Mouse (Mus musculus): ENCODE results near the gene Entpd1. TPM values are rescaled to one million over a fixed set of nuclear protein-coding genes. Genes with fewer than 3 reads are reported as not detected.

The Entpd1 gene
- polyA plus RNA-seq, 1 experiment from 2014 or later = 11.7 TPM

DNA sequence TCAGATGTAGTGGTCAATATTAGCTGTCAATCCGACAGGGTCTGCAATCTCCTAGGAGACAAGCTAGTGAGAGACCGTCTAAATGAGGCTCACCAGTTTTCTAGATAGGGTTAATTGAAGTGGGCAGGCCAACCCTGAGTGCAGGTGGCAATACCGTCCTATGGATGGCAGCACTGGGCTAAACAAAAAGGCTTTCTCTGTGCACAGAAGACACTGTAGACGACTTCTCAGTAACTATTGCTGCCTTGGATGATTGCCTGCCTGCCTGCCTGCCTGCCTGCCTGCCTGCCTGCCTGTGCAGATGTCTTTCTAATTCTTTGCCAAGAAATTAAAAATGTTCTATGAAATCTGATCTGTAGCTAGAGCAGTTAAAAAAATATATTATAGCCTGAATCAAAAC, 134.4 kb downstream of the Entpd1 start:
- no peak overlapping the region for H3K27ac ChIP-seq (ENCODE audit: low read depth)
- no peaks in the 10 kb centered on the region for H3K4me1 ChIP-seq (replicated peaks; ENCODE audit: control insufficient read depth, insufficient read depth, low read length)
- no peaks in the 10 kb centered on the region for H3K27me3 ChIP-seq (replicated peaks; ENCODE audit: control insufficient read depth, insufficient read depth, low read length)
- ATAC-seq (replicated peaks; ENCODE audit: low FRiP score, low TSS enrichment, low read depth) (no peak), DNase-seq (ENCODE audit: low spot score) (peak; percentile 41)
- H3K4me3 ChIP-seq (ENCODE audit: low read depth, low read length) = no peak overlapping the region
- H3K4me2 ChIP-seq (ENCODE audit: low read length) = no peak overlapping the region
- 57% methylated on average over 4 of the region's 4 CpGs for WGBS
- no peaks in the 10 kb centered on the region for H3K9me3 ChIP-seq (ENCODE audit: control insufficient read depth, low read length)
- H3K36me3 ChIP-seq (ENCODE audit: control insufficient read depth, insufficient read depth, low read length) = no peaks in the 10 kb centered on the region
- no peak overlapping the region for H3K9ac ChIP-seq (ENCODE audit: low read length)

DNA sequence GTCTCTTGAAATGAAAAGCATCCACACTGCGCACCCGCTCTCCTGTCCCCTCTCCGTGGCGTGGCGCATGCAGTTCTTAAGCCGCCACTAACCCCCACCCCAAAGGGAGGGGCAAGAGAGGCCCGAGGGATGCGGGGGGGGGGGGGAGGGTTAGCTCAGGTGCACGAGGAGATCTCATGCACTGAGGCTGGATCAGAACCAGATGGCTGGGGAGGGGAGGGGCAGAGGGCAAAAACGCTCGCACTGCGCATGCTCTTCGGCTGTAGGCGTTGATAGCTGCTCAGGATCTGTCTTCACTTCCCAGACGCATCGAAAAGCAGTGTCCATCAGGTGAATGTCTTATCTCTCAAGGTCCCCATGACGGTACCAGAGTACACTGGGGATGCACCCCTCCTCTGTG, 136.4 kb downstream of the Entpd1 start, which contains the start of gene Cc2d2b:
TSS of gene Cc2d2b (plus strand) at position 195 of the 400 bp plus-strand sequence.
- Histone ChIP-seq H3K4me1 (replicated peaks; ENCODE audit: control insufficient read depth, insufficient read depth, low read length) (no peaks in the 10 kb centered on the region), H3K27ac (ENCODE audit: low read depth) (no peak within 1 kb of the TSS), H3K4me3 (ENCODE audit: low read depth, low read length) (no peak within 1 kb of the TSS), H3K9me3 (ENCODE audit: control insufficient read depth, low read length) (no peaks in the 10 kb centered on the region), H3K4me2 (ENCODE audit: low read length) (no peak within 1 kb of the TSS), H3K36me3 (ENCODE audit: control insufficient read depth, insufficient read depth, low read length) (no peaks in the 10 kb centered on the region), H3K27me3 (replicated peaks; ENCODE audit: control insufficient read depth, insufficient read depth, low read length) (no peaks in the 10 kb centered on the region), H3K9ac (ENCODE audit: low read length) (no peak within 1 kb of the TSS)
- WGBS = 65% methylated on average over 16 of the region's 17 CpGs
- ATAC-seq (replicated peaks; ENCODE audit: low FRiP score, low TSS enrichment, low read depth) = no peak
- no peak for DNase-seq (ENCODE audit: low spot score)

DNA sequence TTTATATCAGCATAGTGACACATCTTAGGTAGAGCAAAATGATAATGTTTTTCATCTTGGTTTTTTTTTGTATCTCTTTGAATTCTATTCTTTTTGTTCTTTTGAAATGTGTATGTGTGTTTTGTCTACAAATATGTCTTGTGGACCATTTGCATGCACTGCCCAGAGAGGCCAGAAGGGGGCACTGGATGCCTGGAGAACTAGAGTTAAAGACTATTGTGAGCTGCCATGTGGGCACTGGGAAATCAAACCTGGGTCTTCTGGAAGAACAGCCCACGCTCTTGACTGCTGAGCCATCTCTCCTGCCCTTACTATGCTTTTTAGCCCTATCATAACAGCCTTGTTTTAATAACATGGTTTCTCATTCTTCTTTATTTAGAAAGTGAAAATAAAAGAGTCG, 142.1 kb downstream of the Entpd1 start:
- H3K9me3 ChIP-seq (ENCODE audit: control insufficient read depth, low read length) = 0 out of 2 replicates have a peak, but pooled peaks cover 4% of the 10 kb centered on the region
- no peak overlapping the region for H3K9ac ChIP-seq (ENCODE audit: low read length)
- H3K36me3 ChIP-seq (ENCODE audit: control insufficient read depth, insufficient read depth, low read length) = no peaks in the 10 kb centered on the region
- H3K4me3 ChIP-seq (ENCODE audit: low read depth, low read length) = no peak overlapping the region
- DNase-seq (ENCODE audit: low spot score) (no peak), ATAC-seq (replicated peaks; ENCODE audit: low FRiP score, low TSS enrichment, low read depth) (no peak)
- H3K4me2 ChIP-seq (ENCODE audit: low read length) = no peak overlapping the region
- no peak overlapping the region for H3K27ac ChIP-seq (ENCODE audit: low read depth)
- H3K4me1 ChIP-seq (replicated peaks; ENCODE audit: control insufficient read depth, insufficient read depth, low read length) = no peaks in the 10 kb centered on the region
- H3K27me3 ChIP-seq (replicated peaks; ENCODE audit: control insufficient read depth, insufficient read depth, low read length) = no peaks in the 10 kb centered on the region
- 84% methylated on average over 2 of the region's 2 CpGs for WGBS

GRCm38 (mm10) chr19:40760071-40760470, 147.9 kb downstream of the Entpd1 start:
- H3K9me3 ChIP-seq (ENCODE audit: control insufficient read depth, low read length) = no peaks in the 10 kb centered on the region
- WGBS = 61% methylated on average over 2 of the region's 2 CpGs
- H3K4me1 ChIP-seq (replicated peaks; ENCODE audit: control insufficient read depth, insufficient read depth, low read length) = no peaks in the 10 kb centered on the region
- H3K36me3 ChIP-seq (ENCODE audit: control insufficient read depth, insufficient read depth, low read length) = no peaks in the 10 kb centered on the region
- no peak for DNase-seq (ENCODE audit: low spot score)
- H3K4me3 ChIP-seq (ENCODE audit: low read depth, low read length) = no peak overlapping the region
- H3K27me3 ChIP-seq (replicated peaks; ENCODE audit: control insufficient read depth, insufficient read depth, low read length) = no peaks in the 10 kb centered on the region
- no peak for ATAC-seq (replicated peaks; ENCODE audit: low FRiP score, low TSS enrichment, low read depth)
- no peak overlapping the region for H3K27ac ChIP-seq (ENCODE audit: low read depth)
- no peak overlapping the region for H3K9ac ChIP-seq (ENCODE audit: low read length)
- H3K4me2 ChIP-seq (ENCODE audit: low read length) = no peak overlapping the region

DNA sequence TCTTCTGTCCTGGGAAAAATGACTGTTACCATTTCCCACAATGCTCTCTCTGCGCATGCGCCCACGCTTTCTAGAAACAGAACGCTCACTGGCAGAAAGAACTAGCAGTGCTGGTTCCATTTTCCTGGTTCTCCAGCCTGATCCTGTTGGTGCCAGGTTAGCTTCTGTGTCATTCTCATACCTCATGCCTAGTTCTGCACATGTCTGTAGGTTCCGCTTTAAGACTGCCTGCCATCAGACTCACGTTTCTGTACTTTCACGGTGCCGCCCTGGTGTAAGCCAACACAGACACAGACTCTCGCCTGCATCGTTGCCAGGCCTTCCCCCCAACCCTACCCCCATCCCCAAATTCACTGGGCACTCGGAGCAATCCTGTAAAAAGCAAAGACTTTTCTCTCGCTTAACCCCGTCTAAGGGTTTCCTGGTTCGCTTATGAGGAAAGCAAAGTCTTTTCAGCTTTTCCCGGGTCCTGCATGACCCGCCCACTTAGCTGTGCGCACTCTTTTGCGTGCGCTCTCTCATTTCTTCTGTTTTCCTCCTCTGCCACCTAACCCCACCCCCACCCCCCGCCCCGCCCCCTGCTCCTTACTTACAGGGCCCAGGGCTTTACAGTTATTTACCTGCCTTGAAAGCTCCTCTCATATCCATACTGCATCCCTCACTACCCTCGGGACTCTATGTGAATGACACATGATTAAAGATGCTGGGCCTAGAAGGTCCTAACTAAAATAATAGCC, 150.0 kb downstream of the Entpd1 start:
- peak; percentile 53; the same call in 1 of the 2 replicates for ATAC-seq (replicated peaks; ENCODE audit: low FRiP score, low TSS enrichment, low read depth)
- H3K4me2 ChIP-seq (ENCODE audit: low read length) = peak overlapping the region; percentile 57
- H3K9me3 ChIP-seq (ENCODE audit: control insufficient read depth, low read length) = no peaks in the 10 kb centered on the region
- WGBS = 25% methylated on average over 22 of the region's 22 CpGs
- DNase-seq (ENCODE audit: low spot score) = no peak
- no peaks in the 10 kb centered on the region for H3K36me3 ChIP-seq (ENCODE audit: control insufficient read depth, insufficient read depth, low read length)
- no peak overlapping the region for H3K27ac ChIP-seq (ENCODE audit: low read depth)
- H3K4me3 ChIP-seq (ENCODE audit: low read depth, low read length) = peak overlapping the region; percentile 31
- H3K9ac ChIP-seq (ENCODE audit: low read length) = peak overlapping the region; percentile 35
- no peaks in the 10 kb centered on the region for H3K27me3 ChIP-seq (replicated peaks; ENCODE audit: control insufficient read depth, insufficient read depth, low read length)
- no peaks in the 10 kb centered on the region for H3K4me1 ChIP-seq (replicated peaks; ENCODE audit: control insufficient read depth, insufficient read depth, low read length)

GRCm38 (mm10) chr19:40767189-40767588, 155.0 kb downstream of the Entpd1 start:
- Histone ChIP-seq H3K4me3 (ENCODE audit: low read depth, low read length) (no peak overlapping the region), H3K4me1 (replicated peaks; ENCODE audit: control insufficient read depth, insufficient read depth, low read length) (no peaks in the 10 kb centered on the region), H3K27ac (ENCODE audit: low read depth) (no peak overlapping the region), H3K4me2 (ENCODE audit: low read length) (no peak overlapping the region), H3K36me3 (ENCODE audit: control insufficient read depth, insufficient read depth, low read length) (no peaks in the 10 kb centered on the region), H3K9ac (ENCODE audit: low read length) (no peak overlapping the region), H3K27me3 (replicated peaks; ENCODE audit: control insufficient read depth, insufficient read depth, low read length) (no peaks in the 10 kb centered on the region), H3K9me3 (ENCODE audit: control insufficient read depth, low read length) (no peaks in the 10 kb centered on the region)
- no peak for ATAC-seq (replicated peaks; ENCODE audit: low FRiP score, low TSS enrichment, low read depth)
- WGBS = 77% methylated on average over 2 of the region's 2 CpGs
- no peak for DNase-seq (ENCODE audit: low spot score)

- Histone ChIP-seq H3K4me3 (ENCODE audit: low read depth, low read length) (no peak overlapping the region), H3K9me3 (ENCODE audit: control insufficient read depth, low read length) (no peaks in the 10 kb centered on the region), H3K27ac (ENCODE audit: low read depth) (no peak overlapping the region), H3K36me3 (ENCODE audit: control insufficient read depth, insufficient read depth, low read length) (no peaks in the 10 kb centered on the region), H3K4me2 (ENCODE audit: low read length) (no peak overlapping the region), H3K27me3 (replicated peaks; ENCODE audit: control insufficient read depth, insufficient read depth, low read length) (no peaks in the 10 kb centered on the region), H3K4me1 (replicated peaks; ENCODE audit: control insufficient read depth, insufficient read depth, low read length) (no peaks in the 10 kb centered on the region), H3K9ac (ENCODE audit: low read length) (no peak overlapping the region)
- DNase-seq (ENCODE audit: low spot score) = no peak
- ATAC-seq (replicated peaks; ENCODE audit: low FRiP score, low TSS enrichment, low read depth) = no peak
- 19% methylated on average over 7 of the region's 7 CpGs for WGBS
Measured at GRCm38 (mm10) chr19:40769341-40769770, 157.2 kb downstream of the Entpd1 start.

GRCm38 (mm10) chr19:40788004-40788714, 176.0 kb downstream of the Entpd1 start:
- Histone ChIP-seq H3K4me2 (ENCODE audit: low read length) (no peak overlapping the region), H3K4me1 (replicated peaks; ENCODE audit: control insufficient read depth, insufficient read depth, low read length) (no peaks in the 10 kb centered on the region), H3K4me3 (ENCODE audit: low read depth, low read length) (no peak overlapping the region), H3K9me3 (ENCODE audit: control insufficient read depth, low read length) (no peaks in the 10 kb centered on the region), H3K27ac (ENCODE audit: low read depth) (no peak overlapping the region), H3K36me3 (ENCODE audit: control insufficient read depth, insufficient read depth, low read length) (no peaks in the 10 kb centered on the region), H3K27me3 (replicated peaks; ENCODE audit: control insufficient read depth, insufficient read depth, low read length) (no peaks in the 10 kb centered on the region), H3K9ac (ENCODE audit: low read length) (no peak overlapping the region)
- DNase-seq (ENCODE audit: low spot score) (no peak), ATAC-seq (replicated peaks; ENCODE audit: low FRiP score, low TSS enrichment, low read depth) (no peak)
- 71% methylated on average over 15 of the region's 15 CpGs for WGBS
